Mouse (Mus musculus): Measurements from ENCODE around the gene Slc12a5.

The Slc12a5 gene

DNA sequence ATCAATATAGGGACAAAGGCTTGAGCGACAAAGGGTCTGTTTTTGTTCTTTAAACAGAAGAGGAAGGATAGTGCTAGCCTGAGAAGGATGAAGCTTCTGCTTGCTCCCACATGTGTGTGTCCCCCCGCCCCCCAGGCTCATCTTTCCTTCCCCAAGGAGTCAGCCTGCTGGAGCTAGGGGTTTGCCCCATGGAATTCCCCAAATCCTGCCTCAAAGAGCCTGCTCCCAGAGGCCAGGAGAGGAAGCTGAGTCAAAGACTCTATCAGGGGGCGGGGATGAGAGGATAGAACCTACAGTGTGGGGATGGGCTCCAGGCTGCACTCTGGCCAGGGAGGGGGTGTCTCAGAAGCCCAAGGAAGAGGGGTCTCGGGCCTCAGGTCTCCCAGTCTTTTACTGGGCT is 13.1 kb upstream of the Slc12a5 start:
- in situ Hi-C loops (cut with MboI), result no loop called here

- in situ Hi-C loops (cut with MboI), result no loop called here
Measured at GRCm38 (mm10) chr2:164947930-164948329, 12.7 kb upstream of the Slc12a5 start.

DNA sequence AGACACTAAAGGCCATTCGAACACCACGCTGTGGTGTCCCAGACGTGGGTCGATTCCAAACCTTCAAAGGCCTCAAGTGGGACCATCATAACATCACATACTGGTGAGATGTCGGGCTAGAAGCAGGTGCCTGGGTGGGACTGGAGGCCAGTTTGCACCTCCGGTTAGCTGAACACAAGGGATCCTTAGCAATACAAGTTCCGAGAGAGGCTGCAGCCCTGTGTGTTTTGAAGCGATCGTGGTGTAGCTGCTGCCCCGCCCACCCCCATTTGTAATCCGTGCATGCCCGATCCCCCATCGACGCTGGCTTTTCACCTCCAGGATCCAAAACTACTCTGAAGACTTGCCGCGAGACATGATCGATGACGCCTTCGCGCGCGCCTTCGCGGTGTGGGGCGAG is 11.6 kb upstream of the Slc12a5 start:
- in situ Hi-C loops (cut with MboI), result no loop called here

- in situ Hi-C loops (cut with MboI), result no loop called here
Measured at GRCm38 (mm10) chr2:164950501-164950900, 10.1 kb upstream of the Slc12a5 start.

DNA sequence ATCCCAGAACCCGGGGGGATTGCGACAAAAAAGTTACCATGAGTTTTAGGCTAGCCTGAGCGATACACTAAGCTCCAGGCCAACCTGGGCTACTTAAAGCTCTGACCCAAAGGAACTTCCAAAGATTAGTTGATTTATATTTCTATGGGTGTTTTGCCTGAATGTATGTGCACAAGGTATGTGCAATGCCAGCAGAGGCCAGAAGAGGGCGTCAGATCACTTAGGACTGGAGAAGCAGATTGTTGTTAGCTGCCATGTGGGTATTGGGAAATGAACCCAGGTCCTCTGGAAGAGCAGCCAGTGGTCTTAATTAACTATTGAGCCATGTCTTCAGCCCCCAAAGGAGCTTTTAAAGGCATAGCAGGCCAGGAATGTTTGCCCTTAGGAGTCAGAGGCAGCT is 8.9 kb upstream of the Slc12a5 start:
- in situ Hi-C loops (cut with MboI), result no loop called here

GRCm38 (mm10) chr2:164952448-164952847 is 8.2 kb upstream of the Slc12a5 start:
- in situ Hi-C loops (cut with MboI), result no loop called here

GRCm38 (mm10) chr2:164953224-164953623 is 7.4 kb upstream of the Slc12a5 start:
- in situ Hi-C loops (cut with MboI), result no loop called here

DNA sequence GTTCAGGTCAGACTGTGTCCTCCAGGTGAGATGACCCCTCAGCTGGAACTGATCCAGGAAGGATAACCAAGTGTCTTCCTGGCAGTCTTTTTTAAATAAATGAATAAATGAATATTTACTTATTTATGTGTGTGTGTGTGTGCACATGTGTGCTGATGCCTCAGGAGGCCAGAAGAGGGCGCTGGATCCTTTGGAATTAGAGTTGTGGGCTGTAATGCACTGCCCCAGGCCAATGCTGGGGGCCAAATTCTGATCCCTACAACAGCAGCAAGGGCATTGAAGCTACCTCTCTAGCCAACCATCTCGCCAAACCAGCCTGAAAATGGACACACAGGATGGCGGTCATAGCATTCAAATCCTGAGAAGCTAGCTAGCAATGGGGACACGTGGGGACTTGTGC is 4.9 kb upstream of the Slc12a5 start:
- in situ Hi-C loops (cut with MboI), result no loop called here

DNA sequence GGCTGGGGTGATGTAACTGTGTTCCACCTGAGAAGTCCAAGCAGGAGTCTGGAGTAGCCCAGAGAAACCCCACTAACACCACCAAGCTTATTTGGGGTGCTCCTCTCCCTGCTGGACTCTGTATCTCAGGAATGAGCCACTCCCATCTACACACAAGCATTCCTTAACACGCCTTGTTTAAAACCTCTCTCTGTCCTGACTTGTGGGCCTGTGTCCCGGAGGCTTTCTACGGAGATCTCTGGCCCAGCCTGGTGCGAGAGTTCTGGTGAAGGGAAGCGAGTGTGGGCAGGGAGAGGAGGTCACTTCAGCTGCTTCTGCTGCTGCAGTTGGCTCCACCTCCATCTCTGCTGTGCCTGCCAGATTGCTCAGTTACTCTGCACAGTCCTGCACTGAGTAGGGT is 4.4 kb upstream of the Slc12a5 start:
- in situ Hi-C loops (cut with MboI), result no loop called here

GRCm38 (mm10) chr2:164957548-164958315 is 2.9 kb upstream of the Slc12a5 start:
- in situ Hi-C loops (cut with MboI), result no loop called here

- in situ Hi-C loops (cut with MboI), result no loop called here
Measured at GRCm38 (mm10) chr2:164961506-164962182, 1.0 kb downstream of the Slc12a5 start.

GRCm38 (mm10) chr2:164962183-164962580 is 1.6 kb downstream of the Slc12a5 start:
- in situ Hi-C loops (cut with MboI), result no loop called here

DNA sequence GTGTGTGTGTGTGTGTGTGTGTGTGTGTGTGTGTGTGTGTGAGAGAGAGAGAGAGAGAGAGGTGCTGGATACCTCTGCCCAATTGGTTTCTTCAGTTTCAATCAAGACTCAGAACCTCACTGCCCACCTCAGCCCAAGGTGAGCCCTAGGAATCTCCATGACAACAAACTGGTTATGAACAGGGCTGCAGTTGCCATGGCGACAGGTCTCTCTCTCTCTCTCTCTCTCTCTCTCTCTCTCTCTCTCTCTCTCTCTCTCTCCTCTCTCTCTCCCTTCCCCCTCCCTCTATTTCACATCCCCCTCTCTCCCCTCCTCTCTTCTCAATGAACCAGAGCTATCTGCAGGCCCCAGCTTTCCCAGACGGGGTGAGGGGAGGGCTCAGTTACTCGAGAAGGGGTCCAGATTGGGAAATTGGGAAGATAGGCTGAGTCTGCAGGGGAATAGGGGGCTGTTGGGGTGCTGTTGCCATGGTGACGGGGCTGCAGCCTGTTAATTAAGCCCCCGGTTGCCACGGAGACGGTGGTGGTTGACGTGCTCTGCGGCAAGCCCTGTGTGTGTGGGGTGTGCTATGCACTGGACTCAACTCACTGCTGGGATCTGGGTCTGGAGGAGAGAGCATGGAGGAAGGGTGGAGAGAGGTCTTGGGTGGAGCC is 3.8 kb downstream of the Slc12a5 start:
- in situ Hi-C loops (cut with MboI), result no loop called here

DNA sequence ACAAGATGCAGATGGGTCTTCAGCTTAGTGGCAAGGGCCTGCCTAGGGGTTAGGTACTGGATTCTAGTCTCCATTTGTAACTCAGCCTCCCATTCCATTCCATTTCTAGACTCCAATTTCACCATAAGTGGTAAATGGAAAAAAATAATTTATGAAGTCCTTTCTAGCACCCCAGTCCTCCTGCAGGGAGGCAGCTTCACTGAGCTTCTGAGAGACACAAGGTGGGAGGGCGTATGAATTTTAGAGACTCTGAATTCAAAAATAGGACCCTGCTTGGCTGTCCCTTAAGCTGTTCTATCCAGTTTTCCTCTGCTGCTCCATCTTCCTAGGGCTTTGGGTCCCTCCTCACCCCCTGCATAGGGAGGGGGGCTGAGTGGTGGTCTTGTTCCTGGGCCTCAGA is 4.4 kb downstream of the Slc12a5 start:
- in situ Hi-C loops (cut with MboI), result no loop called here

GRCm38 (mm10) chr2:164966381-164966780 is 5.8 kb downstream of the Slc12a5 start:
- in situ Hi-C loops (cut with MboI), result no loop called here

DNA sequence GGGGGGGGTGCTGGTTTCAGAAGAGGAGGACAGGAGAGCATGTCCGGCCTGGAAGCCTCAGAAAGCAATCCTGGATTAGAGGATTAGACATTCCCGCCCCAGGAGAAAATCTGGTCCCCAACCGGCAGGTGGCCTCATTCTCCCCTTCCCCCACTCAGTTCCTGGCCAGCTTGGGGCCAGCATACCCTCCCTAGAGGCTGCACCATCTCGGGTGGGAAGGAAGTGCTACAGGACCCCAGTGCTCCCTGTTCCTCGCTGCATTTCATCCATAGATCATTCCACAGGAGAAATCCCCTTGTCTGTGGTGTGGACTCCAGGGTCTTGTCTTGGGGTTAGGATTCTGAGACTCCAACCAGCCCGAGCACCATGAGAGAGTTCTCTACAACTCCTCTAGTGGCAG is 6.6 kb downstream of the Slc12a5 start:
- in situ Hi-C loops (cut with MboI), result no loop called here

- in situ Hi-C loops (cut with MboI), result no loop called here
Measured at GRCm38 (mm10) chr2:164967761-164968440, 7.3 kb downstream of the Slc12a5 start.

DNA sequence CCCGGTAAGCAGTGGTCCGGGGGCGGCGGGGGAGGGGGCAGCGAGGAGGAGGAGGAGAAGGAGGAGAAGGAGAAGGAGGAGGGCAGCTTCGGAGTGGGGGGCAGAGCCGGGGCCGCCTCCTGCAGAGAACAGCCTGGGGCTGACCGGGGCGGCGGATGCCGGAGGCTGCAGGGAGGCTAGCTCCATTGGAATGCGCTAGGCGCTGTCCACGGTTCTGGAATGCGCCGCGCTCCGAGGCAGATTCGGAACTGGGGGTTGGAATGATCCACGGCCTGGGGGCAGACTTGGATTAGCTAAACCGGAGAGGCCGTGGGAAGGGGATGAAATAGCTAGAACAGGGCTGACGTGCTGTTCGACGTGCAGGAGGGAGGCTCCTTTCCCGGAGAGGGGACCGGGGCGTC is 7.8 kb downstream of the Slc12a5 start:
- in situ Hi-C loops (cut with MboI), result no loop called here

GRCm38 (mm10) chr2:164969348-164969781 is 8.8 kb downstream of the Slc12a5 start:
- in situ Hi-C loops (cut with MboI), result no loop called here

DNA sequence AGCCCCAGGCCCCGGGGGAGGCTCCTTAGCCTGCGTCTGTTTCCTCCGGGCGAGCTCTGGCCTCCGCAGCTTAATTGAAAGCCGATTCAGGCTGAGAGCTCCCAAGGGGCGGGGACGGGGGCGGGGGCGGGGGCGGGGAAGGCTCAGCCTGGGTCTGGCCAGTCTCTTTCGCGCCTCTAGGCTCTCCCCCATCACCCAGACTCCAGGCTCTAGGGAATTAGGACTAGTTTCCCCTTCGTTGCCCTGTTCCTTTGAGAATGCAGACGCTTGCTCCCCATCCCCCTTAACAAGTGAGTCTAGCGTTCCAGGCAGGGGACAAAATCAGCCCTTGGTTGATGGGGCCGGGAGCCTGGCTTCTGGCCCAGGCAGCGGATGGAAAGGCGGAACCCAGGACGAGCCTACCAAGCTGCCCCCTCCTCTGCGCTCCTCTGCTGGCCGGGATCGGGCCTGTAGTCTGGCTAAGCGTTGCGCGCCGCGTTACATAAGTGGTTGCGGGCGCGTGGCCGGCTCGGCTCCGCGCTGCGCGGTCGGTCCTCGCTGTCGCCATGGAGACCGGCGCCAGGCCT is 10.1 kb downstream of the Slc12a5 start:
- in situ Hi-C loops (cut with MboI), result no loop called here

DNA sequence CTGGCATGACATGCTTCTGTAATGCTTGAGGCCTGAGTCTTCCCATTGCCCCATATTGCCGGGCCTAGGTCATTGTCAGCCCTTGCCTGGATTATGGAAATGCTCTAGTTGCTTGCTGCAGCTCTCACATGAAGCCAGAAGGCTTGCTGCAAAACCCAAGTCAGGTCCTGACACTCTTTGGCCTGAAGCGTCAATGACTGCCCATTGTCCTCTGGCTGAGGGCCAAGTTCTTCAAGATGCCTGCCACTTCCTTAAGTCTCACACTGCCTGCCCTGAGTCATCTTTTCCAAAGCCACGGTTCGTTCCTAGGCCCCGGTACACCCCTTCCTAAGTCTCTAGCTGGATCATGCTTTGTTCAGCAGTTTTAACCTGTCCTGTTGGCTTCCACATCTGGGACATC is 12.0 kb downstream of the Slc12a5 start:
- in situ Hi-C loops (cut with MboI), result no loop called here

DNA sequence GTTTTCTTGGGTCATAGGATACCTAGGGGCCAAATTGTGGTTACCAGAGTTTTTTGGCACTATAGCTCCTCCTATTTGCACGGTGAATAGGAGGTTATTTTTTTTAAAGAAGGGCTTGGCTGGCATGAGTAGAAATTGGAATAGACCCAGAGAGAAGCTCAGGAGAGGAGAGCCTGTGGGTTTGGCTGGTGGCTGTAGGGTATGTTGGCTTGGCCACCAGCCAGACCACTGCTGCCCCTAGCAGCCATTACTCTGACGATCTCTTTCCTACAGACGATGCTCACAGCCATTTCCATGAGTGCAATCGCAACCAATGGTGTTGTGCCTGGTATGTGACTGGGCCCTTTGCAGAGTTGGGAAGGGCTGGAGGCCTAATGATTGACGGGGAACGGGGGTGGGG is 15.0 kb downstream of the Slc12a5 start:
- in situ Hi-C loops (cut with MboI), result no loop called here

All from mature B cell (primary cell).